Mouse (Mus musculus): Measurements from ENCODE around the gene Svop.

DNA sequence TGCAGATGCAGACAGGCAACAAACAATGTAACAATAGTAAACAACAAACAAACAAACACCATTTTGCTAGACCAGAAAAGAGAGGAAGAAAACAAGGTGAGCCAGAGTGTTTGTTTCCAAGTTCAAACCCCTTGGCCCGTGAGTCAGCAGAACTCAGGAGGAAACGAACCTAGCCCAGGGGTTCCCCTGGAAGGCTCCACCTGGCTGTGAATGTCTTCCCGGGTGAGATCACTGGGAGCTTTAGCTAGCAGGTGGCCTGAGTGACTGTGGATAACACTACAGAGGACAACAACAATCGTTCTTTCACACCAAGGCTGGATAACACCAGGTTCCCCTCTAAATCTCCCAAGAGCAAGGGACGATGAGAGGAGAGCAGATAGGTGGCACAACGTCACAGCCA is 110.2 kb downstream of the Svop start:
- TF ChIP-seq CTCF (IDR thresholded peaks at IDR 0.05; ENCODE audit: borderline replicate concordance, extremely low read depth, insufficient read depth, insufficient read length) (no peak), POLR2A (IDR thresholded peaks at IDR 0.05; ENCODE audit: borderline replicate concordance, extremely low read depth, insufficient read depth, insufficient read length, poor library complexity, severe bottlenecking) (no peak)
